Mouse (Mus musculus) cerebellum, adult 11 months (tissue): ENCODE results near the gene Gsdma2.
A peak's percentile ranks its signal among the peaks of the same experiment; 100 is the strongest.
"Not testable (repeated sequence)": the region's sequence is repeated elsewhere in the genome, so short reads cannot be mapped to it uniquely, and the experiment has no call there.

Experiments
- DNase-seq: peaks from one replicate; pipeline ENCODE4 v3.0.0; 2022

Gsdma2 gene

DNA sequence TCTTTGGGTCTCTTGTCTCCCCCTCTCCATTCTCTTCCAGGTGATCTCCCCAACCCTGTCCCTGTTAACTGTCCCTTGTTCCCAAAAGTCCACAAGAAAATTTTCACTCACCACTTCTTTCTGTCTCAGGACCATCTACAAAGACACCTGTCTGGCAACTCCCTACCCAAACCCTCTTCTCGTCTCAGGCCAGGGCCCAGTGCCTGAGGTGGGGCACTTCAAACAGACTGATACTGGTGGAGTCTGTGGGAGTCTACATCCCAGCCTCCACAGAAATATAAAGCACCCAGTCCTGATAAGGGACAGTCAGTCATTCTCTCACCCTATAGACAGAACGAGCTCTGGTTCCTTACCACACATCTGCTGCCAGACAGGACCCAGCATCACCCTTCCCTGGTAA is at the start of gene Gsdma2:
Gsdma2 (plus strand) TSS at position 301 of the 400 bp plus-strand sequence.
- DNase-seq, result no peak

DNA sequence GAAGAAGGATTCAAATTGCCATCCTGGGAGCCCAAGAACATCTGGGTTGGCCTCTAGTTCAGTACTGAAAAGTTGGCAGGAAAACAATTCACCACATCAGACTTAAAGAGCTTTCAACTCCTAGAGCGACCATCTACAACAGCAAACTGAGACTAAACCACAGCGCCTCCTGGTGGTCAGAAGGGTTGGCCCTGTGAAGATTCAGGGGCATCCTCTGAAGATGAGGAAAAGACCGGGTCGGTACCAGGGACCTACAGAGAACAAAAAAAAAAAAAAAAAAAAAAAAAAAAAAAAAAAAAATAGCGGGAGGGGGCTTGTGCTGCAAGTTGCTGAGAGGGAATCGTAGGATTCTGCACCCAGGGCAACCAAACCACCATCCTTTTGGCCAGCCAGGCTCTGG is 49.2 kb upstream of the Gsdma2 start:
- DNase-seq, result no peak

DNA sequence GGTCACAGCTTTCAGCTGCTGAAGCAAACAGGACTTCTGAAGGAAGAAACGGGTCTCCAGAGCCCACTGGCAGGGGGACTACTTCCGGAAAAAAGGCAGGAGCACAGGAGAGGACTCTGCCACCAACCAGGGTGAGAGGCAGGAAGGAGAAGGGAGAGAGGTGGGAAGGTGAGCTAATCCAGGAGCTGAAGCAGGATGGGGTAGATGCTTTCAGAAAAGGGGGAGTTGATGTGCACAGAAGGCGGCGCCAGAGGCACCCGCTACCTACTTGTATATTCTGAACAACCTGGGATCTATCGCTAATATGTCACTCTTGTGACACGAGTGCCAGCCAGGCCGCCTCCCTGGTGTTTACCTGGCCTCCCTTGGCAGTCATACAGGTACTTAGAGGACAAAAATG is 48.6 kb upstream of the Gsdma2 start, which contains the start of gene Lrrc3c:
Lrrc3c (plus strand) TSS at position 301 of the 400 bp plus-strand sequence.
- DNase-seq, result no peak

DNA sequence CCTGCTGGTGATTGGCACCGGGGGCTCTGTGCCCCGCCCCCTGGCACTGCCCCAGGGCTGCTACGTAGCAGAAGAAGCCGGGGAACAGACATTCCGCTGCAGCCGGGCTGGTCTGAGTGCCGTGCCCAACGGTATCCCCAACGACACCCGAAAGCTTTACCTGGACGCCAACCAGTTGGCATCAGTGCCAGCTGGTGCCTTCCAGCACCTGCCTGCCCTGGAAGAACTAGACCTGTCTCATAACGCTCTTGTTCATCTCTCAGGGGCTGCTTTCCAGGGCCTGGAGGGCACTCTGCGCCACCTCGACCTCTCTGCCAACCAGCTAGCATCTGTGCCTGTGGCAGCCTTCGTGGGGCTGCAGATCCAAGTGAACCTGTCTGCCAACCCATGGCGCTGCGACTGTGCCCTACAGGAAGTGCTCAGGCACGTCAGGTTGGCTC is 47.7 kb upstream of the Gsdma2 start:
- peak; percentile 57 for DNase-seq

- DNase-seq, result peak; percentile 34
These were observed 47.3 kb upstream of the Gsdma2 start for GRCm38 (mm10) chr11:98599291-98599690.

DNA sequence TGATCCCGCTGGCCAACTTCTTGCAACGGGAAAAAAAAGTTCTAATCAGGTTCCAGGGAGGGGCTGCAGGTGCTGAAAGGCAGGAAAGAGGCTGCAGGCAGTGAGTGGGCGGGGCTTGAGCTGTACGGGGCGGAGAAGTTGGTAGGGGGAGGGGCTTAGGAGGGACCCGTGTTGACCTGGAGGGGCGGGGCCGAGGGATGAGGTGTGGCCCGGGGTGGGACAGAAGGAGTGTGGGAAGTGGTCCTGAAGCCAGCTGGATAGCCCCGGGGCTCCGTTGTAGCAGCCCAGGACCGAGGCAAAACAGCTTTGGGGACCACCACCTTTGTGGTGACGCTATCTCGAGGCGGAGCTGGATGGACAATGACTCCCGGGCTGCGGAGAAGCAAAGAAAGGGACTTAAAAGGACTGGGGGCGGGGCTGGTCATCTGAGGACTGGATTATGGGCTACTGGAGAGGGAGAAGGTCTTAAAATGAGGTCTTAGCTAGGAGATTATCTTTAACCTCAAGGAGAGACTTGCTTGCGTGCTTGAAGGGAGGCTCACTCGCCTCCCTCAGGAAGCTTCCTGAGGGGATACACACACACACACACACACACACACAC is 44.4 kb upstream of the Gsdma2 start:
- DNase-seq, result no peak

GRCm38 (mm10) chr11:98603953-98604352 is 42.6 kb upstream of the Gsdma2 start:
- DNase-seq, result no peak

DNA sequence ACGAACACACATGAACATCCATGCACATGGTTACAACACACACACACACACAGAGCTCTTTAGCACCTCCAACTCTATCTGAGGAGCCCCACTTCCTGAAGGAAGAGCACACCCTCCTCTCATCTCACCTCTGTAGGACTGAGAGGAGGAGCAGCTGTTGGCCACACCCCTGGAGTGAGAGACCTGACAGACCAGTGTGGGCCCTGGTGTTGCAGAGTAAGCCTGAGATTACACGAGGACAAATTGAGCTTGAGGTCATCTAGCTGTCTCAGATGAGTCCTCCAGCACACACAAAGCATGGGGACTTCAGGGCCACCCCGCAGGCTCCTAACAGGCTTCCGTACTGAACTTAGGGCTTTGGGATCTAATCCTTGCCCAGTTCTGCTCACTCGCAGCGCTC is 41.6 kb upstream of the Gsdma2 start:
- DNase-seq, result not testable (repeated sequence)

DNA sequence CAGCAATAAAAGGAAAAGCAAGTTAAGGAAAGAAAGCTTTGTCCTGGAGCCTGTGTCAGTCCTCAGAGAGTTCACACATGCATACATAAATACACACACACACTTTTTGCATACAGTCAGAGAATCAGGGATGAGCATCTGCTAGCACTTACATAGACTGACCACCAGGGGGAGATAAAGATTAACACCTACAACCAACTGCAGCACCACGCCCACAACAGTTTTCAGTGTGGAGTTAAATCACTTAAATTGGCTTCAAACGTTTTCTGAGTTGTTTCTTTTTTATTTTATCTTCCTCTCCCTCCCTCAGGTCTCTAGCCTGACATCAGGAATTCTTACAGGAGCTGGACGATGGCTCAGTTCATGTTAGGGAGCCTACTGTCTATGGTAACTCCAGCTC is 39.8 kb upstream of the Gsdma2 start:
- DNase-seq, result no peak

- no peak for DNase-seq
These were observed 25.8 kb upstream of the Gsdma2 start for GRCm38 (mm10) chr11:98620791-98621190.

GRCm38 (mm10) chr11:98623981-98624380 is 22.6 kb upstream of the Gsdma2 start:
- DNase-seq, result not testable (repeated sequence)

- not testable (repeated sequence) for DNase-seq
These were observed 22.2 kb upstream of the Gsdma2 start for GRCm38 (mm10) chr11:98624381-98624780.

DNA sequence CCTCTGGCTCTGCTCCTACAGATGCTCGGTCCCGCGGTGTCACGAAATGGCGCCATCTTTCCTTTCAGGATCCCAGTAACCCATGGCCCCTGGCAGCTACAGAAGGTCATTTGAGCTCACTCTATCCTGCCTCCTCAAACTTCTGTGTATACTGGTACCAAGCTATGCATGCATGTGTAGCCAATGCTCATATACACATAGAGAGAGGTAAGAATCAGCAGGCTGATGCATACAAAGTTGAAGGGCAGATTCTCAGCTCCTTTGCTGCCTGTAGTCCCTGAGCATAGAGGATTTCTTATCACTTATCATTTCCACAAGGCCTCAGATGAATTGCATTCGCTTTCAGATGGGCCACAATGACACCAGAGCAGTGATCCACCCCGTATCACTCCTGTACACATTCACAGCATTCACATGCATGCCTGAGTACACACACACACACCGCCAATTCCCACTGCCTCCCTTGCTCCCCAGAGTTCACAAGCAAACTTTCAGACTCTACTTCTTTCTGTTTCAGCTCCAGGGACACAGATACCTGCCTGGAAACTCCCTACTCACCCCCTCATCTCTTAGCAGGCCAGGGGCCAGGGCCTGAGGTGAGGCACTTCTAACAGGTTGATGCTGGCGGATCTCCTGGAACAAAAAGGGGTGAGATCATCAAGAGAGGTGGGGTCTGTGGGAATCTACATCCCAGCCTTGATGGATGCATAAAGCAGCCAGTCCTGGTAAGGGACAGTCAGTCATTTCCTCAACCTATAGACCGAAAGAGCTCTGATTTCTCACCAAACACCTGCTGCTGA is 20.7 kb upstream of the Gsdma2 start, which contains the start of the genes Gm12355 and Gsdma3:
Gm12355 (minus strand) TSS at position 51 of the 800 bp plus-strand sequence.
Gsdma3 (plus strand) TSS at position 750 of the 800 bp plus-strand sequence.
- no peak for DNase-seq

DNA sequence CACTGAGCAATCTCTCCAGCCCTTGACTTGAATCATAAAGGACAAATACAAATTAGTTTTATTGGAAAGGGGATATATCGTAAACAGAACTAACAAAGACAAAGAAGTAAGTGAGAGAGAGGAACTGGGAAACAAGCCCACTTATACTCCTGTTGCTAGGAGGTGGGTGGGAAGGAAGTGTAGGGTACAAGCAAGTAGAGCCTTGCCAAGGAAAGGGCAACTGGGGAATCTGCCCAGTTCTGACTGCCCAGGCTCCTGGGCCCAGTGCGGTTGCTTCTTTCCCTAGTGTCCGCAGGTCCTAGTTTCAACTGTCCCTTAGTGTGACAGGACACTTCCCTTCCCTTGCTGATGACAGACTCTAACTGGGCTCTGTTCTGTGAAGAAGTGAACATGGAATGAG is 17.9 kb upstream of the Gsdma2 start:
- DNase-seq, result no peak

- no peak for DNase-seq
These were observed 15.9 kb upstream of the Gsdma2 start for GRCm38 (mm10) chr11:98630646-98631045.

DNA sequence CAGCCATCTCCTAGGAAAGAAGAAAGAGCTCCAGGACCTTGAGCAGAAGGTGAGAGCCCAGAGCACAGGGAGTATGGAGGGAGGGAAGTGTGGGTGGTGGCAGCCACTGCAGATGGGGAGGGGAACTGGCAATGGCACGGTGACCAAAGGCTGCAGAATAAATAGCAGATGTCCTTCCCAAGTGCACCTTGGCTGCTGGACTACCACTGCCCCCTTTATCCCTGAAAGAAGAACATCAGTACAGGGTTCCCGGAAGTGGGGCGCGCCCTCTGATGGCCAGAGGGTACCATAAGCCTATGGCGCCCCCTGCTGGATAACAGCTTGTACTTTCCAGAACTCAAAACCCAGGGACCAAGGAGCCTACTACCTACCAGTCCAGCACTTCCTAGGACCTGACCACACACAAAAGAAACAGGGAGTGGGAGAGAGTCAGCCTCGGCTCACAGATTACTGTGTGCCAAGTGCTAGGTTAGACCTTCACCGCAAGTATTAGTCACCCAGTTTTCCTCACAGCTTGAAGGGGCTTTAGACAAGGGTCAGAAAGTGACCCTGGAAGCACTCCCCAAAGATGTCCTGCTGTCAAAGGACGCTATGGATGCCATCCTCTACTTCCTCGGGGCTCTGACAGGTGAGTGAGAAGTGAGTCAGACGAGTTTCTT is 11.1 kb upstream of the Gsdma2 start:
- DNase-seq, result not testable (repeated sequence)

GRCm38 (mm10) chr11:98637501-98637900 is 9.1 kb upstream of the Gsdma2 start:
- no peak for DNase-seq

DNA sequence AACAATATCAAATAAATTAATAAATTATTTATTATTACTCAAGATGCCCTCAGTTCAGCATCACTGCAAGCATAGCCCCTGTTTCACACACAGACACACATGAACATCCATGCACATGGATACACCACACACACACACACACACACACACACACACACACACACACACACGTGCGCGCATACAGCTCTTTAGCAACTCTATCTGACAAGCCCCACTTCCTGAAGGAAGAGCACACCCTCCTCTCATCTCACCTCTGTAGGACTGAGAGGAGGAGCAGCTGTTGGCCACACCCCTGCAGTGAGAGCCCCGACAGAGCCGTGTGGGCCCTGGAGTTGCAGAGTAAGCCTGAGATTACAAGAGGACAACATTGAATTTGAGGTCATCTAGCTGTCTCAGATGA is 6.5 kb upstream of the Gsdma2 start:
- no peak for DNase-seq

- no peak for DNase-seq
These were observed 1.8 kb upstream of the Gsdma2 start for GRCm38 (mm10) chr11:98644757-98645156.

DNA sequence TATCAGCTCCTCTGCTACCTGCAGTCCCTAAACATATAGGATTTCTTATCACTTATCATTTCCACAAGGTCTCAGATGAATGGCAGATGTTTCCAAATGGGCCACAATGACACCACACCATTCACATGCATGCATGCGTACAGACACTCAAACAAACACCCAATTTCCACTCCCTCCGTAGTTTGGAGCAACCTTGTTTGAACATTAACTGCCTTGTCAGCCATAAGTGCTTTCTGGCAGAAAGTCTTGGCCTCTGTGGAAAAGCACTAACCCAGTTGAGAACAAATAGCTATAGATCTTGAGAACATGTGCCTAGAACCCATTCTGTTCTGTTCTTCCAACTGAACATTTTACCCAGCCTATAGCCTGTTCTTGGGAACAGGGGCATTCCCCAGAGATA is 613 bp upstream of the Gsdma2 start:
- no peak for DNase-seq

- not testable (repeated sequence) for DNase-seq
These were observed 8.5 kb downstream of the Gsdma2 start for GRCm38 (mm10) chr11:98655076-98655475.

- no peak for DNase-seq
These were observed 14.0 kb downstream of the Gsdma2 start for GRCm38 (mm10) chr11:98660517-98660916.

DNA sequence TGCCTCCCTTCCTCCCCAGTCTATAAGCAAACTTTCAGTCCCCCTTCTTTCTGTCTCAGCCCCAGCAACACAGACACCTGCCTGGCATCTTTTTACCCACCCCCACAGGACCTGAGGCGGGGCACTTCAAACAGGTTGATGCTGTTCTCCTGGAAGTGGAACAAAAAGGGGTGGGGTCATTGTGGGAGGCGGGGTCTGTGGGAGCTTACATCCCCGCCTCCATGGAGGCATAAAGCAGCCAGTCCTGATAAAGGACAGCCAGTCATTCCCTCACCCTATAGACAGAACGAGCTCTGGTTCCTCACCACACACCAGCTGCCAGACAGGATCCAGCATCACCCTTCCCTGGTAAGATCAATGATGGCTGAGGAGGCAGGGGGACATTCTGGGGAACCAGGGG is 17.5 kb downstream of the Gsdma2 start, which contains the start of gene Gsdma:
Gsdma (plus strand) TSS at position 261 of the 400 bp plus-strand sequence.
- no peak for DNase-seq
